Mouse (Mus musculus) G1E (cell line): Measurements from ENCODE around the gene Sptbn4.

ENCODE experiments used
- CTCF ChIP-seq: IDR thresholded peaks from 2 replicates; pipeline ENCODE4 v1.5.1; 2012; ENCODE audit warnings: low read depth, low read length, inconsistent platforms, mixed read lengths
- GATA1 ChIP-seq: IDR thresholded peaks from 2 replicates; pipeline ENCODE4 v1.6.1; 2012; ENCODE audit warnings: borderline replicate concordance, low read length, inconsistent platforms, mixed read lengths
- GATA2 ChIP-seq: IDR thresholded peaks from 2 replicates; pipeline ENCODE4 v1.6.1; 2012; ENCODE audit warnings: low read depth, low read length, inconsistent platforms, borderline replicate concordance
- POLR2AphosphoS5 ChIP-seq: IDR thresholded peaks from 2 replicates; pipeline ENCODE4 v1.6.1; 2012; ENCODE audit warnings: low read depth, low read length, inconsistent platforms; ENCODE audit not compliant: insufficient replicate concordance
- TAL1 ChIP-seq: conservative IDR thresholded peaks from 2 replicates; pipeline ENCODE4 v1.6.1; 2012; ENCODE audit warnings: low read depth, low read length, inconsistent platforms, mixed read lengths

- TF ChIP-seq CTCF, result no peak
- TF ChIP-seq TAL1, result no peak
- no peak for TF ChIP-seq GATA1
- TF ChIP-seq GATA2, result no peak
- no peak for TF ChIP-seq POLR2AphosphoS5
These were observed 128.1 kb downstream of the Sptbn4 start for GRCm38 (mm10) chr7:27319411-27319810.
